Mouse (Mus musculus) megakaryocyte, adult 5-6 weeks (primary cell): ENCODE measurements around the gene Tmem156. TPM values are rescaled to one million over a fixed set of nuclear protein-coding genes. Genes with fewer than 3 reads are reported as not detected.
"Not testable (repeated sequence)": the region's sequence is repeated elsewhere in the genome, so short reads cannot be mapped to it uniquely, and the experiment has no call there.

Experiments used
- ATAC-seq: 2 replicates; pipeline ENCODE4 v1.8.0; 2016; ENCODE audit warnings: mild to moderate bottlenecking, inconsistent platforms; ENCODE audit not compliant: poor library complexity, severe bottlenecking
- total RNA-seq, 2 experiments: library from RNA; stranded (forward) in 1 of 2; stranded (reverse) in 1 of 2; fragments of 153-499, 151-499 nt in 1 of 2; fragments of 221-1000, 200-1000 nt in 1 of 2; gene quantifications; 2 replicates each; pipeline versions ENCODE4 v1.2.3 to v1.2.4; 2015 to 2017

The Tmem156 gene
- total RNA-seq (2015) (34.8 and 37.4 TPM in 2 replicates), total RNA-seq (2017) (54.5 and 54.9 TPM in 2 replicates)

- ATAC-seq, result peak; percentile 44
Observed at GRCm38 (mm10) chr5:65091921-65092320, at the start of gene Tmem156. Tmem156 (minus strand) TSS chr5:65092132.

- ATAC-seq, result no peak
Observed at GRCm38 (mm10) chr5:65141242-65141641, 49.3 kb upstream of the Tmem156 start.

- no peak for ATAC-seq
Observed at GRCm38 (mm10) chr5:65137073-65137472, 45.1 kb upstream of the Tmem156 start.

GRCm38 (mm10) chr5:65136159-65136558, 44.2 kb upstream of the Tmem156 start:
- ATAC-seq, result 0 out of 2 replicates have a peak, but pooled peaks have one; percentile 27

- no peak for ATAC-seq
Observed at GRCm38 (mm10) chr5:65131211-65131879, 39.4 kb upstream of the Tmem156 start.

- ATAC-seq, result no peak
Observed at GRCm38 (mm10) chr5:65130528-65131210, 38.7 kb upstream of the Tmem156 start.

GRCm38 (mm10) chr5:65128481-65128880, 36.5 kb upstream of the Tmem156 start:
- no peak for ATAC-seq

GRCm38 (mm10) chr5:65126137-65126536, 34.2 kb upstream of the Tmem156 start:
- no peak for ATAC-seq

GRCm38 (mm10) chr5:65122616-65123015, 30.7 kb upstream of the Tmem156 start:
- ATAC-seq, result no peak

- peak; percentile 86 for ATAC-seq
Observed at GRCm38 (mm10) chr5:65119918-65120317, 28.0 kb upstream of the Tmem156 start.

- ATAC-seq, result peak; percentile 28; the same call in 1 of the 2 replicates
Observed at GRCm38 (mm10) chr5:65119495-65119894, 27.6 kb upstream of the Tmem156 start.

GRCm38 (mm10) chr5:65116789-65117188, 24.9 kb upstream of the Tmem156 start:
- peak; percentile 33; the same call in 1 of the 2 replicates for ATAC-seq

GRCm38 (mm10) chr5:65113323-65113722, 21.4 kb upstream of the Tmem156 start:
- no peak for ATAC-seq

GRCm38 (mm10) chr5:65112225-65112624, 20.3 kb upstream of the Tmem156 start:
- not testable (repeated sequence) for ATAC-seq

GRCm38 (mm10) chr5:65107773-65108432, 16.0 kb upstream of the Tmem156 start:
- peak; percentile 74 for ATAC-seq

GRCm38 (mm10) chr5:65106876-65107772, 15.2 kb upstream of the Tmem156 start, which contains the start of gene Klhl5:
Klhl5 (plus strand) TSS chr5:65107539.
- ATAC-seq, result peak; percentile 79

- ATAC-seq, result peak; percentile 61
Observed at GRCm38 (mm10) chr5:65102641-65103042, 10.7 kb upstream of the Tmem156 start.

GRCm38 (mm10) chr5:65102026-65102640, 10.2 kb upstream of the Tmem156 start:
- peak; percentile 9 for ATAC-seq

- ATAC-seq, result peak; percentile 80
Observed at GRCm38 (mm10) chr5:65101621-65102020, 9.7 kb upstream of the Tmem156 start.

- no peak for ATAC-seq
Observed at GRCm38 (mm10) chr5:65101209-65101608, 9.3 kb upstream of the Tmem156 start.
